Mouse (Mus musculus) cerebellum, adult 2 months (tissue): ENCODE measurements around the gene Cdk5r2. TPM values are rescaled to one million over a fixed set of nuclear protein-coding genes. Genes with fewer than 3 reads are reported as not detected.

Experiments
- DNase-seq, 2 experiments: peaks; one replicate each; pipeline ENCODE4 v3.0.0; 2021
- H3K27ac ChIP-seq: fragments of 200-500 bp; 2 replicates; pipeline ENCODE4 v1.5.1; 2012; ENCODE audit warnings: low read length, control low read depth, inconsistent platforms; ENCODE audit not compliant: insufficient read depth
- H3K27me3 ChIP-seq: fragments of 200-500 bp; 2 replicates; pipeline ENCODE4 v1.6.1; 2012; ENCODE audit warnings: inconsistent platforms, mild to moderate bottlenecking, low read length, moderate library complexity; ENCODE audit not compliant: control insufficient read depth, insufficient read depth
- H3K4me1 ChIP-seq: fragments of 200-500 bp; 2 replicates; pipeline ENCODE4 v1.6.1; 2011; ENCODE audit warnings: low read length; ENCODE audit not compliant: control insufficient read depth, insufficient read depth
- H3K4me3 ChIP-seq: fragments of 200-500 bp; replicated peaks from 2 replicates; pipeline ENCODE3; 2011; ENCODE audit warnings: mild to moderate bottlenecking, low read depth, low read length, control low read depth; ENCODE audit not compliant: insufficient read depth
- CTCF ChIP-seq: fragments of 200-500 bp; IDR thresholded peaks from 2 replicates; pipeline ENCODE4 v1.5.1; 2011; ENCODE audit warnings: low read depth, mild to moderate bottlenecking, control low read depth, low read length, moderate library complexity, borderline replicate concordance; ENCODE audit not compliant: insufficient read depth
- POLR2A ChIP-seq: fragments of 200-500 bp; IDR thresholded peaks from 2 replicates; pipeline ENCODE4 v1.6.1; 2011; ENCODE audit warnings: low read length, control low read depth, borderline replicate concordance; ENCODE audit not compliant: insufficient read depth
- WGBS: fragments of 180-500 bp; shearing (Covaris S2); methylation state at CpG from one replicate; pipeline ENCODE4 v1.1.7; 2018; 5-methylcytosine and 5-hydroxymethylcytosine counted together
- polyA plus RNA-seq: library from polyadenylated mRNA; depleted of rRNA; stranded (reverse); fragments of >200 nt; gene quantifications from 2 replicates; pipeline ENCODE4 v1.2.3, GENCODE M21; 2012

Cdk5r2 gene
- polyA plus RNA-seq, 1 experiment, result 85.2 TPM

GRCm38 (mm10) chr1:74884196-74885141, 29.7 kb downstream of the Cdk5r2 start:
- DNase-seq, result no peak
- Histone ChIP-seq H3K4me1 (peaks cover 5% of the 10 kb centered on the region; the same call in 1 of the 2 replicates), H3K27me3 (peaks cover 11% of the 10 kb centered on the region; the same call in 1 of the 2 replicates), H3K27ac (no peak overlapping the region), H3K4me3 (no peak overlapping the region)
- no peak for TF ChIP-seq POLR2A
- TF ChIP-seq CTCF, result no peak
- WGBS, result 3% methylated on average over 57 of the region's 57 CpGs

GRCm38 (mm10) chr1:74885369-74886042, 30.8 kb downstream of the Cdk5r2 start, which contains the start of gene Fev:
TSS of gene Fev (minus strand) at chr1:74885419.
- under 1% methylated on average over 43 of the region's 43 CpGs for WGBS
- peaks cover 5% of the 10 kb centered on the region; the same call in 1 of the 2 replicates for H3K4me1 ChIP-seq
- no peak for DNase-seq
- no peak within 1 kb of the TSS for H3K4me3 ChIP-seq
- no peak for TF ChIP-seq POLR2A
- no peak for TF ChIP-seq CTCF
- H3K27ac ChIP-seq, result no peak within 1 kb of the TSS
- H3K27me3 ChIP-seq, result peaks cover 11% of the 10 kb centered on the region; the same call in 1 of the 2 replicates

GRCm38 (mm10) chr1:74891513-74891912, 36.8 kb downstream of the Cdk5r2 start:
- 3% methylated on average over 8 of the region's 8 CpGs for WGBS
- Histone ChIP-seq H3K27ac (no peak overlapping the region), H3K4me3 (no peak overlapping the region), H3K27me3 (peaks cover 1% of the 10 kb centered on the region; the same call in 1 of the 2 replicates), H3K4me1 (no peaks in the 10 kb centered on the region)
- DNase-seq, result no peak
- no peak for TF ChIP-seq CTCF
- no peak for TF ChIP-seq POLR2A

DNA sequence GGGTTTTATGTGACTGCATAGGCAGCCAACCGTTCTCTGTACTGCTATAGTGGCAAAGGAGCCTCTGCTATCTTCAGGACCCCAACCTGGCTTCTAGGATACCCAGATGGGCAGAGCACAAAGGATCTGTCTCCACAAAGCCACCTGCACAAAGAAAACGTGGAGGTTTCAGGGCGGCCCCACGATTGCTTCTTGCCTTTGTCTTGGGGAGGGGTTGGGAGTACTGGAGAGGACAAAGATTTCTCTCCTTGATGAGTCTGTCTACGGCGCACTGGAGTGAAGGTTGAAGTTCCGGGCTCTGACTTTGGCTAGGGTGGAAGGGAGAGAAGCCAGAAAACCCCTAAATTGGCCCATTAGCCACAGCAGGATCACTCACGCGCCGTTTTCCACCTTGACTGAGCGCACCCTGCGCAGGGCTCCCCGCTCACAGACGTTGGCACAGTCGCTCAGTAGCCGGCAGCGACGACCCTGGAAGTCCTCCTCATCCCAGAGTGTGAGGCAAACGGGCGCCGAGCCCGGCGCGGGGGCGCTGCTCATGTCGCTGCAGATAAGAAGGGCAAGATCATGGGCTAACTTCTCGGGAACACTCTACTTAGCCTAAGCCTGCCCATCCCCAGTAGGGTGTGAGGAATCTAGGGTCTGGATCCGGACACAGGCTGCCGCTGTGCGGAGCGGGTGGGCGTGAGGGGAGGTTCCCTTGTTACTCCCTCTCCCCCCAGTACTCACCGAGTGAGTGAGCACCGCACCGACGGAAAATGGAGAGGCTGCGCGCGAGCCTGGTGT, 37.8 kb downstream of the Cdk5r2 start:
- 1% methylated on average over 39 of the region's 39 CpGs for WGBS
- no peaks in the 10 kb centered on the region for H3K27me3 ChIP-seq
- no peak overlapping the region for H3K27ac ChIP-seq
- no peak overlapping the region for H3K4me3 ChIP-seq
- TF ChIP-seq POLR2A (no peak), CTCF (no peak)
- no peaks in the 10 kb centered on the region for H3K4me1 ChIP-seq
- DNase-seq, result no peak

DNA sequence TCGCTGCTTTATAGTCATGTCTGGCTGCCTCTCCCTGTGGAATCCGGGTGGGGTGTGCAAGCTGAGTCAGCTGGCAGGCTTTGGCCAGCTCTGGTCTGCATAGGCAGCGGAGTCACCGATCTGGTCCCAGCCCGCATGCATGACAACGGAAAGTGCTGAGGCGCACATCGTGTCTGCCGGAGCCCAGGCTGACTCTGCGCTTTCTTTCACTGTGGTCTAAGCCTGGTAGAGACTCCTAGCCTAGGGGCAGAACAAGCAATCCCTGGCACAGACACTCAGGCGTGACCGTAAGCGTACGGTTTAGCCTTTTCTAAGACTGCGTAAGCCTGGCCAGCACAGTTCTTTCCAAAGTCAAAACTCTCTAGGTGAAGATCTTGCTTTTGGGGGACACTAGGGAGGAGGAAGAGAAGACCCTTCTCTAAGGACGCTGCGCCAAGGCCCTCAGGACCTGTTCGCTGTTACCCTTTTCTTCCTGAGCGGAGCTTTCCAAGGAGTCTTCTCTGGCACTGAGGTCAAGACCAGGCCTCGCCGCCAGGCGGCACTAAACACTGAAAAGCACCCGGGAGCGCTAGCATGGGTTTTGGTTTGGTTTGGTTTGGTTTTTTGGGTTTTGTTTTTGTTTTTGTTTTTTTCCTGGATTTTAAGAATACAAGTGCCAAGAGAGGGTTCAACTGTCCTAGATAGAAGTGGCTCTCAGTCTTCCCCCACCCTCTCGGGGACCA, 38.6 kb downstream of the Cdk5r2 start, which contains the start of gene Cryba2:
Gene Cryba2 (minus strand): TSS at position 10 of the 722 bp plus-strand sequence.
- no peaks in the 10 kb centered on the region for H3K27me3 ChIP-seq
- 2% methylated on average over 25 of the region's 25 CpGs for WGBS
- H3K27ac ChIP-seq, result no peak within 1 kb of the TSS
- DNase-seq, result peak; percentile 57 to 67
- TF ChIP-seq CTCF (peak; percentile 79), POLR2A (no peak)
- peak within 1 kb of the TSS; percentile 35 for H3K4me3 ChIP-seq
- no peaks in the 10 kb centered on the region for H3K4me1 ChIP-seq

DNA sequence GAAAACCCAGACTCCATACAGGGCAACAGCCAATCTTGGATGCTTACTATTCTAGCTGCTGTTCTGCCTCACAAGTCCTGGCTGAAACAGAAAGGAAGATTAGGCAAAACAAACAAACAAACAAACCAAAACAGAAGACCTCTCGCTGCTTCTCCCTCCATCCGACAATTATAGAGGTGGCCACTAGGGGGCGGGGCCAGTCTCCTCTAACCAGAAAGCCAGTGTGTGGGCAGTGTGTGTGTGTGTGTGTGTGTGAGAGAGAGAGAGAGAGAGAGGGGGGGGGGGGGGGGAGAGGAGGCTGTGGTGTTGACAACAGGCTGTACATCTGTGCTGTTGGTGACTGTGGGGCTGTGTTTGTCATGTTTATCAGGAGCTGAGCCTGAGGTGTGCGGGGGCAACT, 40.2 kb downstream of the Cdk5r2 start:
- WGBS, result 26% methylated on average over 4 of the region's 4 CpGs
- no peak overlapping the region for H3K27ac ChIP-seq
- DNase-seq, result peak; percentile 53 to 68
- H3K4me1 ChIP-seq, result no peaks in the 10 kb centered on the region
- no peak overlapping the region for H3K4me3 ChIP-seq
- H3K27me3 ChIP-seq, result no peaks in the 10 kb centered on the region
- TF ChIP-seq POLR2A, result no peak
- TF ChIP-seq CTCF, result peak; percentile 55; the same call in 1 of the 2 replicates

- H3K4me3 ChIP-seq, result no peak overlapping the region
- DNase-seq, result no peak
- 24% methylated on average over 7 of the region's 7 CpGs for WGBS
- no peaks in the 10 kb centered on the region; the same call in 1 of the 2 replicates for H3K27me3 ChIP-seq
- TF ChIP-seq POLR2A, result no peak
- no peak for TF ChIP-seq CTCF
- no peak overlapping the region for H3K27ac ChIP-seq
- no peaks in the 10 kb centered on the region for H3K4me1 ChIP-seq
Observed at GRCm38 (mm10) chr1:74897976-74898375, 43.2 kb downstream of the Cdk5r2 start.
